26 mouse cellular contexts compared by ENCODE assay signal in genomic region chr4:99229371-99229770, GRCm38 (mm10).
"Had no signal": no experiment of that assay in that cellular context is flagged by ENCODE, and none has a peak within 500 bp of the region (broad histone marks: within the 10 kb centered on the region; RNA-seq: fewer than 3 reads in every experiment).

No protein-coding gene starts in this region.

- H3K36me3 ChIP-seq: heart, embryonic 15.5 days had no signal

- H3K27ac ChIP-seq: heart, embryonic 13.5 days; heart, embryonic 15.5 days; hindbrain, embryonic 13.5 days; hindbrain, embryonic 15.5 days; hindbrain, postnatal 0 days; kidney, embryonic 15.5 days; kidney, postnatal 0 days; limb, embryonic 13.5 days; limb, embryonic 15.5 days; liver, embryonic 12.5 days; liver, embryonic 14.5 days had no signal

- H3K4me2 ChIP-seq: heart, embryonic 11.5 days; heart, embryonic 13.5 days; heart, embryonic 15.5 days; hindbrain, embryonic 13.5 days; hindbrain, embryonic 15.5 days; kidney, embryonic 15.5 days; limb, embryonic 13.5 days; limb, embryonic 15.5 days; liver, embryonic 12.5 days had no signal

- H3K9ac ChIP-seq: heart, embryonic 13.5 days; heart, embryonic 15.5 days; hindbrain, embryonic 13.5 days; hindbrain, embryonic 15.5 days; kidney, embryonic 15.5 days; limb, embryonic 13.5 days; limb, embryonic 15.5 days; liver, embryonic 12.5 days; liver, embryonic 14.5 days had no signal

- H3K9me3 ChIP-seq: heart, embryonic 13.5 days; heart, embryonic 15.5 days; hindbrain, embryonic 13.5 days; hindbrain, embryonic 15.5 days; limb, embryonic 13.5 days; liver, embryonic 12.5 days had no signal

- H3K4me1 ChIP-seq: heart, embryonic 13.5 days; heart, embryonic 15.5 days; hindbrain, embryonic 13.5 days; hindbrain, embryonic 15.5 days; kidney, embryonic 15.5 days; limb, embryonic 13.5 days; limb, embryonic 15.5 days; liver, embryonic 12.5 days had no signal

- H3K4me3 ChIP-seq: heart, embryonic 13.5 days; heart, embryonic 15.5 days; hindbrain, embryonic 13.5 days; hindbrain, embryonic 15.5 days; kidney, embryonic 15.5 days; limb, embryonic 13.5 days; limb, embryonic 15.5 days; liver, embryonic 12.5 days had no signal

- H3K27me3 ChIP-seq: heart, embryonic 13.5 days; heart, embryonic 15.5 days; hindbrain, embryonic 13.5 days; hindbrain, embryonic 15.5 days; kidney, embryonic 15.5 days; limb, embryonic 13.5 days; limb, embryonic 15.5 days; liver, embryonic 12.5 days had no signal

- ATAC-seq: hindbrain, postnatal 0 days; intestine, embryonic 16.5 days; liver, embryonic 12.5 days had no signal

- DNase-seq: gastrocnemius, postnatal 14 days; gastrocnemius, postnatal 36 days; heart, adult 18-20 months; heart, postnatal 14 days; heart, postnatal 36 days; kidney, adult 11 months; kidney, adult 2 months; kidney, adult 9 months; kidney, postnatal 14 days; kidney, postnatal 36 days; layer of hippocampus, adult 9-11 months; layer of hippocampus, postnatal 36 days; left cerebral cortex, postnatal 4 days had no signal
